Mouse (Mus musculus) MEL (cell line): Measurements from ENCODE around the gene Hepacam2. TPM values are rescaled to one million over a fixed set of nuclear protein-coding genes. Genes with fewer than 3 reads are reported as not detected.
A peak's percentile ranks its signal among the peaks of the same experiment; 100 is the strongest.

Source experiments
- DNase-seq: peaks from one replicate; pipeline ENCODE4 v3.0.0; 2011; ENCODE audit warnings: low read depth, low spot score
- H3K27ac ChIP-seq: 2 replicates; pipeline ENCODE4 v1.5.1; 2012; ENCODE audit warnings: low read depth, mild to moderate bottlenecking, control low read depth, low read length, moderate library complexity; ENCODE audit not compliant: control insufficient read depth
- H3K27me3 ChIP-seq, 2 experiments: fragments of 150-350 bp in 1 of 2; sonication (generic) in 1 of 2; 2 replicates each; pipeline ENCODE4 v1.6.1; 2012; ENCODE audit warnings: low read length in 2 of 2, mild to moderate bottlenecking in 2 of 2, improper control_type of control experiment in 1 of 2, moderate library complexity in 1 of 2; ENCODE audit not compliant: insufficient read depth in 2 of 2, control insufficient read depth in 1 of 2
- H3K36me3 ChIP-seq, 2 experiments: 2 replicates each; pipeline ENCODE4 v1.6.1; 2012 to 2014; ENCODE audit warnings: low read length in 2 of 2, improper control_type of control experiment in 1 of 2, inconsistent platforms in 1 of 2, mild to moderate bottlenecking in 1 of 2; ENCODE audit not compliant: insufficient read depth in 2 of 2, control insufficient read depth in 1 of 2
- H3K4me1 ChIP-seq, 2 experiments: fragments of 150-350 bp in 1 of 2; sonication (generic) in 1 of 2; 2 replicates each; pipeline ENCODE4 v1.6.1; 2012; ENCODE audit warnings: low read length in 2 of 2, improper control_type of control experiment in 1 of 2, mild to moderate bottlenecking in 1 of 2; ENCODE audit not compliant: insufficient read depth in 2 of 2, control insufficient read depth in 1 of 2
- H3K4me3 ChIP-seq, 2 experiments: fragments of 150-350 bp in 1 of 2; sonication (generic) in 1 of 2; 2 replicates each; pipeline ENCODE4 v1.5.1; 2012; ENCODE audit warnings: low read depth in 2 of 2, low read length in 2 of 2, mild to moderate bottlenecking in 2 of 2, moderate library complexity in 2 of 2, control low read depth in 1 of 2, improper control_type of control experiment in 1 of 2; ENCODE audit not compliant: control insufficient read depth in 1 of 2, insufficient read depth in 1 of 2
- H3K79me2 ChIP-seq: 2 replicates; pipeline ENCODE4 v1.6.1; 2012; ENCODE audit warnings: mild to moderate bottlenecking, low read length, moderate library complexity; ENCODE audit not compliant: control insufficient read depth, poor library complexity, insufficient read depth
- H3K9ac ChIP-seq: 2 replicates; pipeline ENCODE4 v1.6.1; 2012; ENCODE audit warnings: low read depth, mild to moderate bottlenecking, control low read depth, low read length, moderate library complexity; ENCODE audit not compliant: control insufficient read depth, poor library complexity, severe bottlenecking
- H3K9me3 ChIP-seq: fragments of 150-350 bp; sonication (generic); replicated peaks from 2 replicates; pipeline ENCODE4 v1.6.1; 2012; ENCODE audit warnings: mild to moderate bottlenecking, low read length, improper control_type of control experiment, moderate library complexity; ENCODE audit not compliant: insufficient read depth
- E2F4 ChIP-seq: IDR thresholded peaks from 2 replicates; pipeline ENCODE4 v1.6.1; 2011; ENCODE audit warnings: low read depth, low read length, improper control_type of control experiment, borderline replicate concordance
- EP300 ChIP-seq, 2 experiments: IDR thresholded peaks; 2 replicates each; pipeline ENCODE4 v1.6.1; 2011; ENCODE audit warnings: improper control_type of control experiment in 2 of 2, low read length in 2 of 2, low read depth in 1 of 2, mild to moderate bottlenecking in 1 of 2
- ETS1 ChIP-seq: IDR thresholded peaks from 2 replicates; pipeline ENCODE4 v1.6.1; 2012; ENCODE audit warnings: low read depth, mild to moderate bottlenecking, inconsistent platforms, low read length, improper control_type of control experiment, moderate library complexity
- GATA1 ChIP-seq: IDR thresholded peaks from 2 replicates; pipeline ENCODE4 v1.6.1; 2011; ENCODE audit warnings: low read depth, low read length, improper control_type of control experiment
- MAX ChIP-seq: IDR thresholded peaks from 2 replicates; pipeline ENCODE4 v1.6.1; 2011; ENCODE audit warnings: low read length, improper control_type of control experiment
- MAZ ChIP-seq: IDR thresholded peaks from 2 replicates; pipeline ENCODE4 v1.6.1; 2012; ENCODE audit warnings: low read depth, mild to moderate bottlenecking, inconsistent platforms, low read length, improper control_type of control experiment
- MXI1 ChIP-seq: IDR thresholded peaks from 2 replicates; pipeline ENCODE4 v1.6.1; 2011; ENCODE audit warnings: mild to moderate bottlenecking, low read depth, low read length, improper control_type of control experiment
- NELFE ChIP-seq: IDR thresholded peaks from 2 replicates; pipeline ENCODE4 v1.6.1; 2011; ENCODE audit warnings: low read depth, low read length, improper control_type of control experiment
- RCOR1 ChIP-seq: IDR thresholded peaks from 2 replicates; pipeline ENCODE4 v1.6.1; 2012; ENCODE audit warnings: low read depth, mild to moderate bottlenecking, inconsistent platforms, low read length, improper control_type of control experiment
- SIN3A ChIP-seq: IDR thresholded peaks from 2 replicates; pipeline ENCODE4 v1.6.1; 2012; ENCODE audit warnings: low read length, improper control_type of control experiment, inconsistent platforms
- TBP ChIP-seq: IDR thresholded peaks from 2 replicates; pipeline ENCODE4 v1.8.0; 2011; ENCODE audit warnings: low read depth, low read length, improper control_type of control experiment
- TCF12 ChIP-seq: IDR thresholded peaks from 2 replicates; pipeline ENCODE4 v1.6.1; 2014; ENCODE audit warnings: low read depth, mild to moderate bottlenecking, inconsistent platforms, low read length, improper control_type of control experiment, moderate library complexity
- UBTF ChIP-seq: IDR thresholded peaks from 2 replicates; pipeline ENCODE4 v1.6.1; 2012; ENCODE audit warnings: low read depth, mild to moderate bottlenecking, inconsistent platforms, low read length, improper control_type of control experiment, moderate library complexity, borderline replicate concordance; ENCODE audit not compliant: insufficient read depth
- USF2 ChIP-seq, 2 experiments: IDR thresholded peaks; 2 replicates each; pipeline ENCODE4 v1.6.1; 2011 to 2012; ENCODE audit warnings: improper control_type of control experiment in 2 of 2, low read length in 2 of 2, borderline replicate concordance in 1 of 2, inconsistent platforms in 1 of 2, low read depth in 1 of 2, mild to moderate bottlenecking in 1 of 2; ENCODE audit not compliant: insufficient read depth in 1 of 2
- polyA plus RNA-seq, 2 experiments: library from polyadenylated mRNA; stranded (reverse) in 1 of 2; unstranded in 1 of 2; fragments of >175 nt in 1 of 2; fragments of >200 nt in 1 of 2; gene quantifications; 2 replicates each; pipeline versions ENCODE4 v1.2.1 to v1.2.4; 2012; ENCODE audit warnings: low replicate concordance in 2 of 2, low read depth in 1 of 2; ENCODE audit not compliant: insufficient read length in 2 of 2, insufficient read depth in 1 of 2, missing spikeins in 1 of 2
- total RNA-seq: library from RNA; depleted of rRNA; stranded (reverse); fragments of 300-350 nt; gene quantifications from 2 replicates; pipeline ENCODE4 v1.2.3, GENCODE M21; 2012

Gene Hepacam2
- total and polyA plus RNA-seq, 3 experiments, result 0.11 TPM; not detected in 2

DNA sequence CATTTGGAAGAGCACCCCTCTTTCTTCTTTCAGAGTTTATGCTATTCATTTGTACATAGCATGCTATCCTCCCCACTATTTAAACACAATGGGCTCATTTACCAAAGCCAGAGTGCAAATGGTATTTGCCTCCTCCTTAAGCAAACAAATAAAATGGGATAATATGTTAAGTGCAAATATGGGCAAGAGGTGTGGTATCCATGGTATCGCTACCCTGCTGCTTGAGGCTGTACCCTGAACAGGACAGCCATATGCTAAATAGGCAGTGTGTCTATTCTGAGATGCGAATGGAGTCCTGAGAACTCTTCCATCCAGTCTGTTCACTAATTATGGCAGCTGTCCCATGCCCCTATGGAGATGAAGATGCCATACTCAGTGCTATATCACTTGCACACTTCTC is 27.4 kb downstream of the Hepacam2 start:
- Histone ChIP-seq H3K79me2 (no peaks in the 10 kb centered on the region), H3K4me1 (peaks cover 0 to 7% of the 10 kb centered on the region in 2 experiments; a peak in 3 of 4 replicates), H3K9ac (no peak overlapping the region), H3K9me3 (no peaks in the 10 kb centered on the region), H3K4me3 (no peak overlapping the region), H3K27ac (no peak overlapping the region), H3K36me3 (peaks cover 0 to 15% of the 10 kb centered on the region in 2 experiments; a peak in 2 of 4 replicates), H3K27me3 (no peaks in the 10 kb centered on the region)
- TF ChIP-seq TCF12, result no peak
- no peak for TF ChIP-seq RCOR1
- TF ChIP-seq ETS1, result no peak
- TF ChIP-seq UBTF, result no peak
- DNase-seq, result no peak

DNA sequence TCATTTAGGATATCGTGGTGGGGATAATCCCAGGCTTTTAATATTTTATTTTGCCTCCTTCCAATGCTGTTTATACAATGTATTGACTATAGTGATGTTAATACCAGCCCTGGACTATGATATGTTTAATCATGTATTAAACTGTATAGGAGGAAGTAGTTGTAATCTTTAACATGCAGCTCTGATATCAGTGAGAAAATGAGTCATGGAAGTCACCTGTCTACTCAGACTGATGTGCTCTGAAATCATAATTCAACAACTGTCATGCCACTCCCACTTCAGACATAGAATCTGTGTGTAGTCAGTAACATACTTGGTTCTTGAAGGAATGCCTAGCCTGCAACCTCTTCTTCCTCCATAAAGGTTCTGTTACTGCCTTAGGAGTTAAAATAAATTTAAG is 29.5 kb downstream of the Hepacam2 start:
- peak; percentile 66 for DNase-seq

GRCm38 (mm10) chr6:3463594-3463993 is 34.5 kb downstream of the Hepacam2 start:
- Histone ChIP-seq H3K79me2 (no peaks in the 10 kb centered on the region), H3K4me1 (peaks cover 0 to 5% of the 10 kb centered on the region in 2 experiments; a peak in 2 of 4 replicates), H3K9me3 (no peaks in the 10 kb centered on the region), H3K36me3 (peaks cover 0 to 8% of the 10 kb centered on the region in 2 experiments; a peak in 2 of 4 replicates), H3K9ac (no peak overlapping the region), H3K4me3 (no peak overlapping the region), H3K27me3 (no peaks in the 10 kb centered on the region), H3K27ac (no peak overlapping the region)
- DNase-seq, result no peak
- TF ChIP-seq SIN3A (no peak), MAZ (no peak), TCF12 (no peak), MXI1 (no peak), MAX (no peak), E2F4 (no peak), ETS1 (no peak)

More for the DNA sequence above, 29.5 kb downstream of the Hepacam2 start:
- peaks cover 0 to 15% of the 10 kb centered on the region in 2 experiments; a peak in 2 of 4 replicates for H3K36me3 ChIP-seq
- peak; percentile 68 to 84 for TF ChIP-seq EP300 (IDR thresholded peaks at IDR 0.05; ENCODE audit: low read depth in 1 of 2, low read length in 2 of 2)
- no peak for TF ChIP-seq NELFE
- TF ChIP-seq ETS1, result peak; percentile 76
- peak; percentile 63; the same call in 1 of the 2 replicates for TF ChIP-seq TCF12
- no peak for TF ChIP-seq USF2 (IDR thresholded peaks at IDR 0.05; ENCODE audit: borderline replicate concordance in 1 of 2, insufficient read depth in 1 of 2, low read depth in 1 of 2, low read length in 2 of 2)
- TF ChIP-seq GATA1, result peak; percentile 68
- TF ChIP-seq TBP, result no peak
- TF ChIP-seq, all 39 proteins: peak for 4
- peaks cover 0 to 5% of the 10 kb centered on the region in 2 experiments; a peak in 3 of 4 replicates for H3K4me1 ChIP-seq
- no peak overlapping the region for H3K9ac ChIP-seq
- H3K9me3 ChIP-seq, result no peaks in the 10 kb centered on the region
- no peak overlapping the region for H3K27ac ChIP-seq
- H3K79me2 ChIP-seq, result no peaks in the 10 kb centered on the region
- no peaks in the 10 kb centered on the region for H3K27me3 ChIP-seq
- H3K4me3 ChIP-seq, result no peak overlapping the region
